Mouse (Mus musculus) kidney, adult 18-20 months (tissue): ENCODE measurements around the gene Cygb.

Experiments
- DNase-seq: peaks from one replicate; pipeline ENCODE4 v3.0.0; 2021

Cygb gene

DNA sequence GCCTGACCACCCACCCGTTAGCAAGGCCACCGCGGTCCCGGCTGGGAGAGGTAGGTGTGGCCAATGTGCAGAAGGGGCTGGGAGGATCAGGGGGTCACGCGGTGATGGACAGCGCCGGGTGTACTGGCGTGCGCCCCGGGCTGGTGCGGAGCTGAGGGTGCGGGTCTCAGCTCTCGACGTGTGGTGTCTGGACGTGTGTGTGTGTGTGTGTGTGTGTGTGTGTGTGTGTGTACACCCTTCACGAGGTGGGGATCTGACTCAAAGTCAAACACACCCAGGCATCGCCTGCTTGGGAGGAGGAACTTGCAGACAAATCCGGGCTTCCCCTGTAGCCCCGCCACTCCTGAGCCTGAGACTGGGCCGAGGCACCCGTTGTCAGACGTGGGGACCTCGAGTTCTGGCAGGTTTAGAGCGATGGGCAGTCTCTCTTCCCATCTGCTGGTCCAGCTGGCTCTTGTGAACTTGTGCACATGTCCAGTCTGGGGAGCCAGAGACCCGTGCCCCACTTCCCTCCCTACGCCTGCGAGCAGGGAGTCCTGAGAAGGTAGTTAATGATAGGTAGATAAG lies at the start of gene Cygb:
Cygb (minus strand) TSS at position 59 of the 567 bp plus-strand sequence.
- no peak for DNase-seq

- no peak for DNase-seq
These were observed 47.3 kb upstream of the Cygb start for GRCm38 (mm10) chr11:116701377-116701841.

DNA sequence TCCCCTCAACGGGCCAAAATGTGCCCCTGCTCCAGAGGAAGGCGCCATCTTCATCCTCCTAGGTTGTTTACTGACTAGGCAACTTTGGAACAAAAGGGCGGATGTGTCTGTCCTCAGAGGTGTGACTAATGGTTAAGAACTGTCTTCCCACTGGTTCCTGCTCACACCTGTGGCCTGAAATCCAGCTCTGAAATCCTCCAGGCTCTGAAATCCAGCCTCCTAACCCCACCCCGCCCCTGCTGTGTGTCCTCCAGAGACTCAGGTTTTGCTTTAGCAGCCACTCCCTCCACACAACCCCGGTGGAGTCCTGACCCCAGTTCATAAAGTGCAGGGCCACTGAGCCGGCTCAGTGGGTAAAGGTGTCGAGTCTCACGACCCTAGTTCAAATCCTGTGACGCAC lies 43.4 kb upstream of the Cygb start:
- DNase-seq = no peak

DNA sequence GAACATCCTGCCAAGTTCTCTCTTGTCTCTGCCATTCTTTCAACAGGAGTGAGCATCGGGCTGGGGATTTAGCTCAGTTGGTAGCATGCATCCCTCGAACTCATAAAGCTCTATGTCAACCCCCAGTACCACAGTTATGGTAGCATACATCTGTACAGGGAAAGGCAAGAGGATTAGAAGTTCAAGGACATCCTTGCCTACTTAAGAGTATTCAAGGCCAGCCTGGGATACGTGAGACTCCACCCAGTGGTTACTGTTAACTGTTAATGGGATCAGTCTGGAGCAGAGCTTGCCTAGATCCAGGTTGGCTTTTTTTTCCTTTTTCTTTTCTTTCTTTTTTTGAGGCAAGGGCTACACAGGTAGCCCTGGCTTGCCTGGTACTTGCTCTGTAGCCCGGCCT lies 42.3 kb upstream of the Cygb start:
- no peak for DNase-seq

DNA sequence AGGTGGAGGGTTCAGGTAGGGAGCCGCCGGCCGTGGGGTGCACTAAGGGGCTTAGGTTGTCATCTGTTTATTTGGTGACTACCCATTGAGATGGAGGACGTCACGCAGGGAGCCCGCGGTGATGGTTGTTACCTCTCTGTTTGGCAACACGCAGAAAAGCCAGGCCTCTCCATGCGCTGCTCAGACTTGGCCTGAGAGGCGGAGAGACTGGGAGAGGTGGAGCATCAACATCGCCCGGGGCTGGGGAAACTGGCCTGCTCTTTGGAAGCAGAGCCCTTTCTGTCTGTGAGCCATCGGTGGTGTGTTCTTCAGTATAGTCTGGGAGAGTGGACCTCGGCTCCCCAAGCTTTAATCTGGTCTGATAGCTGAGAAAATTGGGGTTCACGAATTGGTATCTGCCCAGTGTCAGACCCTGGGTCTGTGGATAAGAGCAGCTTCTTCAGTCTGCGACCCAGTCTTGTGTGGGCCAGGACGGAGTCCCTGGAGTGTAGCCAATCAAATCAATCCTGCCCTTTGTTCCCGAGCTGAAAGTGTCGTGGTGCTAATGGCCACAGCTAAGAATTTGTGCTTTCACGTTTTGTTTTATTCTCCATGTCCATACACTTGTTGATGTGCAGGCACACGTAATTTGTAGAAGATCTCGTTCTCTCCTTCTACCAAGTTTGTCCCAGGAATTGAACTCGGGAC lies 41.2 kb upstream of the Cygb start:
- peak; percentile 64 for DNase-seq

DNA sequence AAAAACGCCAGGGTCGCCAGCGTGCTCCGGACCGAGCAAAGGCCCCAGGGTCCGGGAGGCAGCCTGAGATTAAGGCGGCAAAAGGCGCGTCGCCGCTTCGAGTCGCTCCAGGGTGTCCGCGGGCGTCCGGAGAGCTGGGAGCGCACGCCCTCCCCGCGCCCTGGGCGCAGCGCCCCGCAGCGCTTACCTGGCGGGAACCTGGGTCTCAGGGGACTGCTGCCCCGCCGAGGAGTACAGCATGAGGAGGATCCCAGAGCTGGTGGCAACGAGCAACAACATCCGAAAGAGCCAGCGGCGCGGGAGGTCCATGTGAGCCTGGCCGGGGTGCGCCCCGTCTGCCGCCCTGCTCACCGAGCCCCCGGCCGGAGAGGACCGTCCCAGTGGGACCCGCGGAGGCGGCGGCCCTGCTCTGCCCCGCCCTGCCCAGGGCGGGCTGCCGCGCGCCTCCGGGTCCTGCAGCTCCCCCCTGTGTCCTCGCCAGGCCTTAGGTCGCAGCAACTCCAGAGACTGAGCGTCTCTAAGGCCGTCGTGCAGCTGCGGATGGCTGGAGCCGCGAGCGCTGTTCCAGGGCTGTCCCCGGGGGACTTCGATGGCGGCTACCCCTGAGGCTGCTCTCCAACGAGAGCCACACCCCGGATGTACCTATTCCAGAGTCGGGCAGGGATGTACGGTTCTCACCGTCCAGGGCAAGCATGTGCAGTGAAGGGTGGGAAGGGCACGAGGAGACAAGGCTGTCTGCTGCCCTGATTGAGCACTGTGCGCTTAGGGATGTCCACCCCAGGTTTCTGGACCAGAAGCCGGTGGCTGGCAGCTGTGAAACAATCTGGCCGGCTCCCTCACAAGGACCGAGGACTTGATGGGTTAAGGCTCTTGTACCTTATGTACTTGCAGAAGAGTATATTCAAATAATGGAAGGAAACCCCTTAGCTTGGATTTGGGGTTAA lies 40.4 kb upstream of the Cygb start:
- peak; percentile 79 for DNase-seq

DNA sequence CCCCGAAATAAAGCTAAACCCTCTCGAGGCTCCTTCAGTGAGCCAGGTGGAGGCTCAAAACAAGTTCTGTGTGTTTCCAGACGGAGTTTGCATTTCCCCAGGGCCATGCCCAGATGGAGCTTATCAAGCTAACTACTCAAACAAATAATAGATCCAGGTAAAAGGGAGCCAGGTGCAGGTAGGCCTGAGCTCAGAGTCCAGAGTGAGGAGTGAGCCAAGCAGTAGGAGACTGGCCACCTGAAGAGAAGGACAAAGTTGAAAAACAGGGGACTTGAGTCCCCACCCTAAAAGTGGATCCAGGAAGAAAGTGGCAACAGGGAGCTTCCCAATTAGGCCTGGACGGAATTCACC lies 39.8 kb upstream of the Cygb start:
- DNase-seq = peak; percentile 49

- peak; percentile 70 for DNase-seq
These were observed 36.8 kb upstream of the Cygb start for GRCm38 (mm10) chr11:116690701-116691575.

DNA sequence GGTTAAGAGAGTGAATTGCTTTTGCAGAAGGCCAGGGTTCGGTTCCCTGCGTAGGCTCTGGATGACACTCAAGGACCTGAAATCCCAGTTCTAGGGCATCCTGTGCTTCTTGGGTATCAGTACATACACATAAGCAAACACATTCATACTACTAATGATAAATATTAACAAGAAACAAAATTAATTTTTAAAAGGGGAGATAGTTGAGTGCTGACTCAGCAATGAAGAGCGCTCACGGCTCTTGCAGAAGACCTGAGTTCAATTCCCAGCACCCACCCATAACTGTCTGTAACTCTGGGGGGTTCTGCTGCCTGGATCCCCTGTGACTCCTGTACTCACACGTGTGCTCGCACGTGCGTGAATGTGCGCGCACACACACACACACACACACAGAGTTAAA lies 35.5 kb upstream of the Cygb start:
- no peak for DNase-seq

- DNase-seq = no peak
These were observed 33.8 kb upstream of the Cygb start for GRCm38 (mm10) chr11:116687897-116688296.

GRCm38 (mm10) chr11:116685729-116686128 lies 31.6 kb upstream of the Cygb start:
- peak; percentile 45 for DNase-seq

DNA sequence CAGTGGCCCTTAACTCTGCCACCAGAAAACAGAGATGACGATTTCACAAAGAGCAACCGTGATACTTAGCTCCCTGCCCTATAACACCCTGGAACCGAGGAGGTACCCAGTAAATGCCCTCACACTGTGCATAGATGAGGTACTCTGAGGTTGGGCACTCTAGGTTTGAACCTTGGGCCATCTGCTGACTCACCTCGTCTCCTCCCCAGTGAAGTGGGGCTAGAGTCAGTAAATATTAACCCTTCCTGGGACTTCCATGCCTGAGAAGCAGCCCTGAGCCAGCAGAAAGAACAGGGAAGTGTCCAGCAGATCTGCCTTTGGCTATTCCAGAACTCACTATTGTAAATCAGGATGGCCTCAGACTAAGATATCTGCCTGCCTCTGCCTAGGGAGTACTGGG lies 29.7 kb upstream of the Cygb start:
- DNase-seq = peak; percentile 65

DNA sequence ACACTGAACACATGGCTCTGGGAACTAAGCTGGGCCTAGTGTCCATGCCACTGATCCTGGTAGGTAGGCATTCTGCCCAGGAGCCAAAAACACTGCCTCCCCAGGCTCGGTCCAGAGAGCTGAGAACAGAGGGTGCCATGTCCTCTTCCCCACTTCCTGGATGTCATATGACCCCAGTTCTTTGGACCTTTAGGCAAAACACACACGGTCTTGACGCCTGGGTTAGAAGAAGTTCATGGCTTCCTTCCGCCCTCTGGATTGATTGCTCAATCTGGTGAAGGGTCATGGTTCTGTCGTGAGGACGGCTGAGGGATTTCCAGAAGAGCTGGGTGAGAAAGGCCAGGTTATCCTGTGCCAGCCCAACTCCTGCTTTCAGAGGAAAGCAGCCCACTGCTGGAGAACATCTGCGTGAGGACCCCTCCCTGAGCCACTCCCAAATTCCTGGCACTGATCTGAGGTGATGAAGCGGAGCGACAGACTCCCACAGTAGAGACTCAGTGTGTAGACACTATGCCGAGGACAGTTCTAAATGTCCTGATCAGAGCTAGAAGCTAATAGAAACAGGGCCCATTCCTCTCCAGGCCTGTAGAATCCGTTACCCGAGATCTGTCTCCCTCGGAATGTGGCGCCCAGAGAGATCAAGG lies 28.5 kb upstream of the Cygb start:
- DNase-seq = peak; percentile 79

GRCm38 (mm10) chr11:116681147-116681546 lies 27.0 kb upstream of the Cygb start:
- DNase-seq = no peak

DNA sequence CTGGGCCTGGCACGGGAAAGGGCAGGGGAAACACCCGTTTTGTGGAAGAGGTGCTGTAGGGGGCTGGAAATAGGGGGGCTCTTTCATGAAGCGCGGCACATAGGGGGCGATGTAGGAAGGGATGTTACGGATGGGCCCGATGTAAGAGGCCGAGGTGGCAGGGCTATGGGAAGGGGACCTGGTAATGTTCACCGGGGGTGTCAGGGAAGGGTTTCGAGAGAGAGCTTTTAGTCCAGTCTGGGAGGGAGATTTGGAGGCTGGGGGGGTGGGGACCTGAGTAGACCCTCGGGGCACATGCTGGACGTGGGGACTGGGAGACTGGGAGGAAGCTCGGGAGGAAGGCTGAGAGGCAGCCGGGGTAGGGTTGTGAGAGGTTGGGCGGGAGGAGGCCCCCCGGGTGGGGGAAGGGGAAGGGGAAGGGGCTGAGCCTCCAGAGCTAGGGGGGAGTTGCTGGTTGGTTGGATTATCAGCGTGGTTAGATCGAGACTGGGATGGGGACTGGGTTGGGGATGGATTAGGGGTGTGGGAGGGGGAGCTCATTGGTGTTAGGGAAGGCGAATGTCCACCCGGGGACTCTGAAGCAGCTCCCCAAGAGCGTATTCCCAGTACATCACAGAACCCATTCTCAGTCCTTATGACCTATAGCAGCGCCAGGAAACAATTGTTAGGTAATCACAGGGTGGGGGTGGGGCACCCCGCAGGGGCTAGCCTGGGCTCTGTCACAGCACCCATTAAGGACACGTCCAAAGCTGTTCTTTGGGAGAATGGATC lies 26.4 kb upstream of the Cygb start:
- DNase-seq = no peak

DNA sequence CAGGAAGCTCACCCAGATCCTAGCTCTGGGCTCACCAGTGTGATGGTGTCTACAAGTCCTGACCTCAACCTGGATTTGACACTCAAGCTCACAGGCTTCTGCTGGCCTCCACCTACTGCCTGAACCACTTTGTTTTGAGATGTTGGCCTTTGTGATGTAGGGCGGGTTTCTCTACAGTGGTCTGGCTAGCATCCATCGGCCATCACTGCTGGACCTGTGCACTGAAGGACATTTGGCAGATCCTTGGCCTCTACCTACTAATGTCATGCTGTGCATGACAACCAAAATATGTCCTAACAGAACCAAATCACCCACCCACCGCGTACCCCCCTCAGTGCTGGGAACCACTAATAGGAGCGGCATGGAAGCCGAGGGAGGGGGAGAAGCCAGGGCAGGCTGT lies 25.0 kb upstream of the Cygb start:
- DNase-seq = no peak

- no peak for DNase-seq
These were observed 23.8 kb upstream of the Cygb start for GRCm38 (mm10) chr11:116677711-116678441.

GRCm38 (mm10) chr11:116676175-116676976 lies 22.3 kb upstream of the Cygb start:
- no peak for DNase-seq

- peak; percentile 77 for DNase-seq
These were observed 21.3 kb upstream of the Cygb start for GRCm38 (mm10) chr11:116675429-116675828.
